Mouse (Mus musculus): Measurements from ENCODE around the gene Ntf5.

DNA sequence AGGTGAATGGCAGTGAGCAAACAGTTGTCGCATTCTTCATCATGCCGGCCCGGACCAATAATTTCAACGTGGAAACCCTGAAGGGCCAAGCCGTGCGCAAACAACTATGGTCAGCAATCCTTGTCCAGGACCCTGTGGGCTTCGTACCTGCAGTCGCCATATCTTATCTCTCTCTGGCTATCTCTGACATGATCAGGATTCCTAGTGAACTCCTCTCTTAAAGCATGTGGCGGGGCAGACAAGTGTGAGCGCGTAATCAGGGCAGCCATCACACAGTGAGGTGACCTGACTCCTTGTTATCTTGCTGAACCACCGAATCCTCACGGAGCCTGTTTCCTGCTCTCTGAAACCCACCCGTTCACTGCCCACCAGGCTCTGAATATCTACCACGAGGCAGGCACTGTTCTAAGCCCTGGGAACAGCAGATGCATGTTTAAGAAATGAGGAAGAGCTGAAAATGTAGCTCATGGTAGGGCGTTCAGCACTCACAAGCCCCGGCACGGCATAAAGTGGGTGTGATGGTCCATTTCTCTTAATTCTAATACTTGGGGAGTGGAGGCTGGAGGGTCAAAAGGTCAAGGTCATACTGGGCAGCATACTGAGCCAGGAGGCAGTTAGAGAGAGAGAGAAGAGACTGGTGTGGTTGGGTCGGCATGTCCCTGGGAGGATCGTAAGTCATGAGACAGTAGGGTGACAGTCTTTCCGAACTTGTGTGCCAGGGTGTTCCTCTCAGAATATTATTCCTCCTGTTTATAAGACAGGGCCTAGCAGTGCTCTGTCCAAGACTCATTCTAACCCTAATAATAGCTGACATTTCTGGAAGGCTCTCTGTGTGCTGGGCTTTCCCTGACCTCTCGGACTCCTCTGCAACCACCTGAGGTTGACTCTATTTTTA is 30.3 kb downstream of the Ntf5 start:
- no peak for TF ChIP-seq CTCF (IDR thresholded peaks at IDR 0.05; ENCODE audit: borderline replicate concordance, control insufficient read depth, extremely low read depth, insufficient read depth, low read length, poor library complexity)
- TF ChIP-seq POLR2A (IDR thresholded peaks at IDR 0.05; ENCODE audit: control insufficient read depth, extremely low read depth, insufficient read depth, low read length, poor library complexity) = no peak

Data from thymus, adult 2 months (tissue).